Mouse (Mus musculus): ENCODE data around the gene Paip2b. TPM values are rescaled to one million over a fixed set of nuclear protein-coding genes. Genes with fewer than 3 reads are reported as not detected.

Paip2b gene
- total RNA-seq, 2 experiments from 2014 or later: 47.3 to 47.9 TPM

Other genes with a start within 250 kb of the Paip2b start
- not detected for gene Clec4f, start 175.6 kb downstream of the Paip2b start, total RNA-seq (2021)
- gene Cd207, start 153.9 kb downstream of the Paip2b start, total RNA-seq (2021): not detected
- not detected for gene Vax2, start 120.5 kb downstream of the Paip2b start, total RNA-seq (2021)
- gene Atp6v1b1, start 88.8 kb downstream of the Paip2b start, total RNA-seq (2021): under 1 TPM in 1 of 2 experiments, not detected in 1; 0.45 TPM
- not detected for gene Ankrd53, start 69.1 kb downstream of the Paip2b start, total RNA-seq (2021)
- 10 to 100 TPM; 51.6 to 52.2 TPM for gene Tex261, start 55.9 kb downstream of the Paip2b start, total RNA-seq (2021)
- 10 to 100 TPM; 51.6 to 52.6 TPM for gene Nagk, start 36.8 kb downstream of the Paip2b start, total RNA-seq (2021)
- gene Zfp638, start 35.4 kb upstream of the Paip2b start, total RNA-seq (2021): 100 to 1,000 TPM; 121 to 131 TPM
- 1 to 10 TPM; 3.1 to 3.9 TPM for gene Dysf, start 176.8 kb upstream of the Paip2b start, total RNA-seq (2021)